Mouse (Mus musculus): ENCODE measurements around the gene Tekt2. TPM values are rescaled to one million over a fixed set of nuclear protein-coding genes. Genes with fewer than 3 reads are reported as not detected.

Gene Tekt2
- polyA plus RNA-seq, 1 experiment from 2014 or later: 5.5 TPM

DNA sequence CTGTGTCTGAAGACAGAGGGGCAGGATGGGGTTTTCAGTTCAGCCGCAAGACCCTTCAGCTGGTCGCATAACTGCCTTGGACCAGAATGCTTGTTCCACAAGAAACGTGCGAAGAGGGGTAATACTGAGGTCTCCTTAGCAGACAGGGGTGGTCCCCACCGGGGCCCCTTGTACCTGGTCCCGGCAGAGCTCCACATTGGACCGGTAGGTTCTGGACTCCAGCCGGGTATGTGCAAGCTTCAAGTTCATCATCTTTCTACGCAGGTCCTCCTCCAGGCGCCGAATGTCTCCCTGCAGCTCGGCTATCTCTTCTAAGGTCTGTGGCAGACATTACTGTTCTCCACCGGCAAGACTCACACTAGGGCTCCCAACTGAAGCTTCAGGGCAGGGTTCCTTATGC is 2.8 kb downstream of the Tekt2 start:
- Histone ChIP-seq H3K4me2 (replicated peaks; ENCODE audit: low read depth, low read length) (no peak overlapping the region), H3K36me3 (ENCODE audit: insufficient read depth, low read length) (peaks cover 11% of the 10 kb centered on the region), H3K9ac (replicated peaks; ENCODE audit: low read length) (no peak overlapping the region), H3K4me3 (ENCODE audit: low read length) (no peak overlapping the region), H3K9me3 (ENCODE audit: low read length) (no peaks in the 10 kb centered on the region), H3K27ac (ENCODE audit: low read length) (no peak overlapping the region), H3K4me1 (ENCODE audit: insufficient read depth, low read length) (peaks cover 16% of the 10 kb centered on the region), H3K27me3 (ENCODE audit: insufficient read depth, low read length) (peaks cover 7% of the 10 kb centered on the region; the same call in 1 of the 2 replicates)
- 94% methylated on average over 13 of the region's 13 CpGs for WGBS
- ATAC-seq (ENCODE audit: low FRiP score, low TSS enrichment): 0 out of 2 replicates have a peak, but pooled peaks have one; percentile 0

DNA sequence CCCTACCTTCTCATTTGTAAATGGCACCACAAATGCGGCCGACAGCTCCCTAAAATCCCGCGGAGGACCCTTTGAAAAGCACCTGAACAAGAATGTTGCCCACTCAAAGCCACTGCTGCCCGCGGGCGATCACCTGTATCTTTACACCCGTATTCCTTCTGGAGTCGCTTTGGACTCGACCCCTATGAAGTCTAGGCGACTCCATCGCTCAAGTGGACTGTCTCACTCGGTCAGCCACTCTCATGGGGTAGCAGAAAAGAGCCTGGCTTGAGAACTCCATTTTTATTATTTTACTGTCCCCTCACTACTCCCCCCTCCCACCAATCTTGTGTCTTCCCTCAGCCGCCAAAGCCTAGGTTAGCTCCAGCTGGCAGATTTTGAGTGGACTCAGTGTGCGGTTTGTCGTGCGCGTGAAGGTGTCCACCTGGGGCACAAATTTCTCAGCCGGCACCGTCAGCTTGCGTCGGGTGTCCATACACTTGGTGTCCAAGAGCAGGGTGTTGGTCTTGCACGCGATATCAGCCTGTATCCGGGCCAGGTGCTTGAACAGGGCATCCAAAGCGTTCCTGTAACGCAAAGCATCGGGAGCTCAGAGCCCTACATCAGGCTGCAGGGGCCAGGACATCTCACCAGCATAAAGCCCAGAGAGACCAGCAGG is 3.5 kb downstream of the Tekt2 start:
- WGBS: 52% methylated on average over 28 of the region's 28 CpGs
- ATAC-seq (ENCODE audit: low FRiP score, low TSS enrichment): peak; percentile 37
- H3K9ac ChIP-seq (replicated peaks; ENCODE audit: low read length): peak overlapping the region; percentile 4; the same call in 1 of the 2 replicates

GRCm38 (mm10) chr4:126321111-126321853 is 4.2 kb downstream of the Tekt2 start, which contains the start of gene Adprhl2:
Gene Adprhl2, minus strand, starts transcription at chr4:126321703.
- no peaks in the 10 kb centered on the region for H3K9me3 ChIP-seq (ENCODE audit: low read length)
- H3K9ac ChIP-seq (replicated peaks; ENCODE audit: low read length): peak within 1 kb of the TSS; percentile 84
- ATAC-seq (ENCODE audit: low FRiP score, low TSS enrichment): peak; percentile 86
- peaks cover 7% of the 10 kb centered on the region; the same call in 1 of the 2 replicates for H3K27me3 ChIP-seq (ENCODE audit: insufficient read depth, low read length)
- peak within 1 kb of the TSS; percentile 76 for H3K4me3 ChIP-seq (ENCODE audit: low read length)
- peak within 1 kb of the TSS; percentile 71 for H3K27ac ChIP-seq (ENCODE audit: low read length)
- H3K4me1 ChIP-seq (ENCODE audit: insufficient read depth, low read length): peaks cover 16% of the 10 kb centered on the region
- peak within 1 kb of the TSS; percentile 90 for H3K4me2 ChIP-seq (replicated peaks; ENCODE audit: low read depth, low read length)
- under 1% methylated on average over 80 of the region's 80 CpGs for WGBS
- peaks cover 24% of the 10 kb centered on the region for H3K36me3 ChIP-seq (ENCODE audit: insufficient read depth, low read length)

More for the DNA sequence above, 3.5 kb downstream of the Tekt2 start:
- Histone ChIP-seq H3K4me1 (ENCODE audit: insufficient read depth, low read length) (peaks cover 16% of the 10 kb centered on the region), H3K4me3 (ENCODE audit: low read length) (peak overlapping the region; percentile 76), H3K27me3 (ENCODE audit: insufficient read depth, low read length) (peaks cover 7% of the 10 kb centered on the region; the same call in 1 of the 2 replicates), H3K4me2 (replicated peaks; ENCODE audit: low read depth, low read length) (peak overlapping the region; percentile 90), H3K9me3 (ENCODE audit: low read length) (no peaks in the 10 kb centered on the region), H3K27ac (ENCODE audit: low read length) (no peak overlapping the region), H3K36me3 (ENCODE audit: insufficient read depth, low read length) (peaks cover 17% of the 10 kb centered on the region)

DNA sequence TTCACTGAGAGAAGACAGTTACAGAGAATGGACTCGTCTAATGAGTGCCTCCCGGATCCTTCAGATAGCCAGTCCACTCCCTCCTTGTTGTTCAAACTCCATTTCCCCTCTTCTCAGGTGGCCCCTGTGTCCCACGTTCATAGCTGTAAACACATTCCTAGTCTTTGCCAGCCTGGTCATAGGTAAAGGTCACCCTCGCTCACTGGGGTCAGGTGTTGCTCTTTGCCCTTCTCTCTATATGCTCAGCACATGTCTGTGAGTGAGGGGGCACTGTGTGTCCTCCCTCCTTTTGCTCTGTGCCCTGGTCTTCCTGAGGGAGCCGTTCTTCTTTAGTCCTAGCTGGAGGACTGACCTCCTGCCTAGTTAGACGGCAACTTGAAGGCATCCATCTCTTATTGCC is 5.7 kb downstream of the Tekt2 start:
- Histone ChIP-seq H3K4me3 (ENCODE audit: low read length) (no peak overlapping the region), H3K27ac (ENCODE audit: low read length) (no peak overlapping the region), H3K9me3 (ENCODE audit: low read length) (no peaks in the 10 kb centered on the region), H3K27me3 (ENCODE audit: insufficient read depth, low read length) (peaks cover 7% of the 10 kb centered on the region; the same call in 1 of the 2 replicates), H3K36me3 (ENCODE audit: insufficient read depth, low read length) (peaks cover 33% of the 10 kb centered on the region), H3K9ac (replicated peaks; ENCODE audit: low read length) (no peak overlapping the region), H3K4me2 (replicated peaks; ENCODE audit: low read depth, low read length) (no peak overlapping the region), H3K4me1 (ENCODE audit: insufficient read depth, low read length) (peaks cover 16% of the 10 kb centered on the region)
- WGBS: 80% methylated on average over 6 of the region's 6 CpGs
- ATAC-seq (ENCODE audit: low FRiP score, low TSS enrichment): no peak

- no peaks in the 10 kb centered on the region for H3K9me3 ChIP-seq (ENCODE audit: low read length)
- no peak for ATAC-seq (ENCODE audit: low FRiP score, low TSS enrichment)
- H3K4me1 ChIP-seq (ENCODE audit: insufficient read depth, low read length): peaks cover 32% of the 10 kb centered on the region
- H3K27me3 ChIP-seq (ENCODE audit: insufficient read depth, low read length): no peaks in the 10 kb centered on the region
- no peak overlapping the region for H3K27ac ChIP-seq (ENCODE audit: low read length)
- peaks cover 33% of the 10 kb centered on the region for H3K36me3 ChIP-seq (ENCODE audit: insufficient read depth, low read length)
- H3K4me2 ChIP-seq (replicated peaks; ENCODE audit: low read depth, low read length): no peak overlapping the region
- WGBS: 93% methylated on average over 13 of the region's 13 CpGs
- H3K4me3 ChIP-seq (ENCODE audit: low read length): no peak overlapping the region
- H3K9ac ChIP-seq (replicated peaks; ENCODE audit: low read length): no peak overlapping the region
These were observed 8.9 kb downstream of the Tekt2 start for GRCm38 (mm10) chr4:126316443-126317040.

DNA sequence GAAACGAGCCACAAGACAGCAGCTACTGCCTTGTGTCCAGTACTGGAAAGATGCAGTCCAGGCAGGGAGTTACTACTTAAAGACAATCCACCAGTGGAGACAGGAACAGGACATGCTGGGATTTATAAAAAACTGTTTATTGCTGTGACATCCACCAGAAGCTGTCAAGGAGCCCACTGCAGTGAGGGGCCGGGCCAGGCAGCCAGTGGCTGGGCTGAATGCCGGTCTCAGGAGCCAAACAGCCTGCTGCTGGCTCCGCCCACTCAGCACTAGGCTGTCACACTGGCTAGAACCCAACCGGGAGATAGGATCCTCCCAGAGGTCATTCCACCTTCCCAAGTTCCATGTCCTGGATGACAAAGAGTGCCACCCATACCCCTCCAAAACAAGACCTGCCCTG is 9.6 kb downstream of the Tekt2 start:
- 35% methylated on average over 5 of the region's 5 CpGs for WGBS
- no peak overlapping the region for H3K4me3 ChIP-seq (ENCODE audit: low read length)
- H3K27ac ChIP-seq (ENCODE audit: low read length): no peak overlapping the region
- H3K4me2 ChIP-seq (replicated peaks; ENCODE audit: low read depth, low read length): no peak overlapping the region
- H3K27me3 ChIP-seq (ENCODE audit: insufficient read depth, low read length): no peaks in the 10 kb centered on the region
- H3K36me3 ChIP-seq (ENCODE audit: insufficient read depth, low read length): peaks cover 33% of the 10 kb centered on the region
- H3K4me1 ChIP-seq (ENCODE audit: insufficient read depth, low read length): peaks cover 32% of the 10 kb centered on the region
- no peak overlapping the region for H3K9ac ChIP-seq (replicated peaks; ENCODE audit: low read length)
- no peak for ATAC-seq (ENCODE audit: low FRiP score, low TSS enrichment)
- no peaks in the 10 kb centered on the region for H3K9me3 ChIP-seq (ENCODE audit: low read length)

- Histone ChIP-seq H3K36me3 (ENCODE audit: insufficient read depth, low read length) (peaks cover 33% of the 10 kb centered on the region), H3K27me3 (ENCODE audit: insufficient read depth, low read length) (no peaks in the 10 kb centered on the region), H3K9me3 (ENCODE audit: low read length) (no peaks in the 10 kb centered on the region), H3K27ac (ENCODE audit: low read length) (peak overlapping the region; percentile 58), H3K4me2 (replicated peaks; ENCODE audit: low read depth, low read length) (no peak overlapping the region), H3K4me1 (ENCODE audit: insufficient read depth, low read length) (peaks cover 31% of the 10 kb centered on the region), H3K9ac (replicated peaks; ENCODE audit: low read length) (no peak overlapping the region), H3K4me3 (ENCODE audit: low read length) (no peak overlapping the region)
- WGBS: 25% methylated on average over 10 of the region's 10 CpGs
- peak; percentile 9; the same call in 1 of the 2 replicates for ATAC-seq (ENCODE audit: low FRiP score, low TSS enrichment)
These were observed 11.1 kb downstream of the Tekt2 start for GRCm38 (mm10) chr4:126314393-126314792.

DNA sequence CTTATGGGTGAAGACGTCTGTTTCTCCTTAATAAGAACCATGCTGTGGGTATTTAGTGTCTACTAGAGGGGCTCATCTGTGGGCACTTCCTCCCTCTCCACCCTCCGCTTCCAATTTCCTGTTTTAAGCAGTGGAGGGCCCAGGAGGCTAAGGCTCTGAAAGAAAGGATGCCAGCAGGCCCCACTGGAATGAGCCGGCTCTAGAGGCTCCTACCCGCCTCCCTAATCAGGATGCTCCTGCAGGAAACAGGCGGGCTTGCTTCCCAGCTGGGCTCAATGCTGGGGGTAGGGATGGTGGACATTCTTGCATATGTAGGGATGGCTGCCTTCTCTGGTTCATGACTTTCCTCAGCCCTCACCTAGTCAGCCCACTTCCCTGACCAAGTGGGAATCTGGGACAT is 12.3 kb downstream of the Tekt2 start:
- Histone ChIP-seq H3K27me3 (ENCODE audit: insufficient read depth, low read length) (no peaks in the 10 kb centered on the region), H3K36me3 (ENCODE audit: insufficient read depth, low read length) (peaks cover 28% of the 10 kb centered on the region), H3K9ac (replicated peaks; ENCODE audit: low read length) (no peak overlapping the region), H3K27ac (ENCODE audit: low read length) (peak overlapping the region; percentile 57), H3K9me3 (ENCODE audit: low read length) (no peaks in the 10 kb centered on the region), H3K4me3 (ENCODE audit: low read length) (no peak overlapping the region), H3K4me2 (replicated peaks; ENCODE audit: low read depth, low read length) (no peak overlapping the region), H3K4me1 (ENCODE audit: insufficient read depth, low read length) (peaks cover 32% of the 10 kb centered on the region)
- no peak for ATAC-seq (ENCODE audit: low FRiP score, low TSS enrichment)
- 48% methylated on average over 5 of the region's 5 CpGs for WGBS

DNA sequence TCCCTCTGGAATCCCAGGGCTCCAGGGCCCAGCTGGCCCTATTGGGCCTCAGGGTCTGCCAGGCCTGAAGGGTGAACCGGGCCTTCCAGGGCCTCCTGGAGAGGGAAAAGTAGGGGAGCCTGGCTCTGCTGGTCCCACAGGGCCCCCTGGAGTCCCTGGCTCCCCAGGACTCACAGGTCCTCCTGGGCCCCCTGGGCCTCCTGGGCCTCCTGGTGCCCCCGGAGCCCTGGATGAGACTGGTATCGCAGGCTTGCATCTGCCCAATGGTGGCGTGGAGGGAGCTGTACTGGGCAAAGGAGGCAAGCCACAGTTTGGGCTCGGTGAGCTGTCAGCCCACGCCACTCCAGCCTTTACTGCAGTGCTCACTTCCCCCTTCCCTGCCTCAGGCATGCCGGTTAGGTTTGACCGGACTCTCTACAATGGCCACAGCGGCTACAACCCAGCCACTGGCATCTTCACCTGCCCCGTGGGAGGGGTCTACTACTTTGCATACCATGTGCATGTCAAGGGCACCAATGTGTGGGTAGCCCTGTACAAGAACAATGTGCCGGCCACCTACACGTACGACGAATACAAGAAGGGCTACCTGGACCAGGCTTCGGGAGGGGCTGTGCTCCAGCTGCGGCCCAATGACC is 13.8 kb downstream of the Tekt2 start:
- no peak overlapping the region for H3K27ac ChIP-seq (ENCODE audit: low read length)
- 88% methylated on average over 16 of the region's 16 CpGs for WGBS

More for the DNA sequence above, 13.8 kb downstream of the Tekt2 start:
- no peak overlapping the region for H3K4me3 ChIP-seq (ENCODE audit: low read length)
- H3K27me3 ChIP-seq (ENCODE audit: insufficient read depth, low read length): no peaks in the 10 kb centered on the region
- H3K36me3 ChIP-seq (ENCODE audit: insufficient read depth, low read length): peaks cover 12% of the 10 kb centered on the region
- peaks cover 32% of the 10 kb centered on the region for H3K4me1 ChIP-seq (ENCODE audit: insufficient read depth, low read length)
- no peak for ATAC-seq (ENCODE audit: low FRiP score, low TSS enrichment)
- no peak overlapping the region for H3K4me2 ChIP-seq (replicated peaks; ENCODE audit: low read depth, low read length)
- H3K9me3 ChIP-seq (ENCODE audit: low read length): no peaks in the 10 kb centered on the region
- no peak overlapping the region for H3K9ac ChIP-seq (replicated peaks; ENCODE audit: low read length)
